Mouse (Mus musculus) G1E (cell line): ENCODE measurements at regions not wholly inside any gene's neighbourhood (a gene's known extent, or its start where the extent isn't known, plus 50 kb on each side); places are given as distances from the start of the nearest gene placed in this dataset.

Experiments used
- CTCF ChIP-seq: IDR thresholded peaks from 2 replicates; pipeline ENCODE4 v1.5.1; 2012; ENCODE audit warnings: low read depth, low read length, inconsistent platforms, mixed read lengths
- GATA1 ChIP-seq: IDR thresholded peaks from 2 replicates; pipeline ENCODE4 v1.6.1; 2012; ENCODE audit warnings: borderline replicate concordance, low read length, inconsistent platforms, mixed read lengths
- POLR2AphosphoS5 ChIP-seq: IDR thresholded peaks from 2 replicates; pipeline ENCODE4 v1.6.1; 2012; ENCODE audit warnings: low read depth, low read length, inconsistent platforms; ENCODE audit not compliant: insufficient replicate concordance
- TAL1 ChIP-seq: conservative IDR thresholded peaks from 2 replicates; pipeline ENCODE4 v1.6.1; 2012; ENCODE audit warnings: low read depth, low read length, inconsistent platforms, mixed read lengths

DNA sequence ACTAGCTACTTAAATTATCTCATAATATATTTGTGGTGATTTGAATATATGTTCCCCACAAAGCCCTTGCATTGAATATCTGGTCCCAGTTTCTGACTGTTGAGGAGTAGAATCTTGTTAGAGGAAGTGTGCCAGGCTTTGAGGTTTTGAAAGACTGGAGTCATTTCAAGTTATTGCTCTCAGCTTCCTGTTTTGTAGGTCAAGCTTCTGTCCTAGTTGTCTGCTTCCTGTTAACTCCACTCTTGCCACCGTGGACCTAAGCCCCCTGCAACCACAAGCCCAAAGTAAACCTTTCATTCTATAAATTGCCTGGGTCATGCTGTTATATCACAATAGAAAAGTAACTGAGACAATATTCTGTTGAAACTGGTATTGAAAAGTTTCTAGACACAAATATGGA is 1232.3 kb upstream of the Lrrc6 start:
- TF ChIP-seq CTCF, result no peak
- TF ChIP-seq GATA1, result no peak
- no peak for TF ChIP-seq TAL1
- TF ChIP-seq POLR2AphosphoS5, result no peak
